Mouse (Mus musculus) left cerebral cortex, postnatal 4 days (tissue): ENCODE measurements around the gene Ptger3. TPM values are rescaled to one million over a fixed set of nuclear protein-coding genes. Genes with fewer than 3 reads are reported as not detected.

ENCODE experiments used
- DNase-seq: peaks from one replicate; pipeline ENCODE4 v3.0.0-alpha.2; 2022
- intact Hi-C: fragments of 180-260 bp; cut with DNase I; formaldehyde crosslinking; loops from one replicate; pipeline ENCODE4 v1.15.1; 2025
- total RNA-seq, 2 experiments: library from RNA; stranded (reverse); gene quantifications; 2 replicates each; pipeline ENCODE4 v1.2.3; 2021

Ptger3 gene
- 10 to 100 TPM; 15.8 to 17.0 TPM for total RNA-seq

GRCm38 (mm10) chr3:157566725-157567565 is at the start of gene Ptger3:
Gene Ptger3 (plus strand): TSS chr3:157566892.
- intact Hi-C loops, result loop anchor here (2.0 to 10.0 kb wide), 2 partner anchors 150 to 308 kb away; no protein-coding TSS in a partner anchor
- DNase-seq, result peak; percentile 19

DNA sequence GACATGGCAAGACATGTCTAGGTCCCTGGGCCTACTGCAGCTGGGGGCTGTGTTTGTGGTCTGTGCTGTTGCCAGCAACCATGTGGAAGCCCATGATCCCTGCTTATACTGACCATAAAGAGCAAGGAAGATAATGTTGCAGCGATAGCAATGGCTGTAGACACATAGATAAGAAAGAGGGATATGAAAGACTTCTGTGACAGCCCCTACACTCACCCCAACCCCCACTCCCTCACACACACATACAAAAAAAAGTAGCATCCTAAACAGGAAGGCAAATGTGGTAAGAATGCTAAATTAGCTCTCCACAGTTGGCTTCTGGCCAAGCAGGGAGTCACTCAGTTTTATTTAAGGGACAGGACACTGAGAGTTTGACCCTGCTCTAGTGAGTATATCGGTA is 48.7 kb upstream of the Ptger3 start:
- no peak for DNase-seq
- intact Hi-C loops, result loop anchor here (5.0 to 10.0 kb wide), 2 partner anchors 283 to 956 kb away; partner anchors contain the start of gene Negr1

GRCm38 (mm10) chr3:157520433-157520832 is 46.3 kb upstream of the Ptger3 start:
- peak; percentile 54 for DNase-seq
- intact Hi-C loops, result no loop called here

DNA sequence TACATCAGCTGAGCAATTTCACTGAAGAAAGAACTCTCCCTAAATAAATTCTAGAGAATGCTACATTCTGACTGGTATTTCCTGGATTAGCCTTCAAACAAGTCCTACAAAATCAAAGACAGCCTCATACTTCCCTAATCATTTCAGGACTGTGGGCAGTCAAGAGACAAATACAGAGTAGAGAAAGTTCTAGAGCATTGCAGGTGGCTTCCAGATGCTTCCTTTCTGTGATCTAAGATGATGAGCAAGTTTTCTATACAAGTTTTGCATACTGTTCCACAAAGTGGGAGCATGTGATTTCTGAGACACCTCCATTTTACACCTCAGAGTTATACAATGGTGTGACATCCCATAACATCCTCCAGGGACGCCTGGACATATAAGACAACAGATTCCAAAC is 42.9 kb upstream of the Ptger3 start:
- intact Hi-C loops, result no loop called here
- no peak for DNase-seq

GRCm38 (mm10) chr3:157531585-157531984 is 35.1 kb upstream of the Ptger3 start:
- intact Hi-C loops, result no loop called here
- no peak for DNase-seq

DNA sequence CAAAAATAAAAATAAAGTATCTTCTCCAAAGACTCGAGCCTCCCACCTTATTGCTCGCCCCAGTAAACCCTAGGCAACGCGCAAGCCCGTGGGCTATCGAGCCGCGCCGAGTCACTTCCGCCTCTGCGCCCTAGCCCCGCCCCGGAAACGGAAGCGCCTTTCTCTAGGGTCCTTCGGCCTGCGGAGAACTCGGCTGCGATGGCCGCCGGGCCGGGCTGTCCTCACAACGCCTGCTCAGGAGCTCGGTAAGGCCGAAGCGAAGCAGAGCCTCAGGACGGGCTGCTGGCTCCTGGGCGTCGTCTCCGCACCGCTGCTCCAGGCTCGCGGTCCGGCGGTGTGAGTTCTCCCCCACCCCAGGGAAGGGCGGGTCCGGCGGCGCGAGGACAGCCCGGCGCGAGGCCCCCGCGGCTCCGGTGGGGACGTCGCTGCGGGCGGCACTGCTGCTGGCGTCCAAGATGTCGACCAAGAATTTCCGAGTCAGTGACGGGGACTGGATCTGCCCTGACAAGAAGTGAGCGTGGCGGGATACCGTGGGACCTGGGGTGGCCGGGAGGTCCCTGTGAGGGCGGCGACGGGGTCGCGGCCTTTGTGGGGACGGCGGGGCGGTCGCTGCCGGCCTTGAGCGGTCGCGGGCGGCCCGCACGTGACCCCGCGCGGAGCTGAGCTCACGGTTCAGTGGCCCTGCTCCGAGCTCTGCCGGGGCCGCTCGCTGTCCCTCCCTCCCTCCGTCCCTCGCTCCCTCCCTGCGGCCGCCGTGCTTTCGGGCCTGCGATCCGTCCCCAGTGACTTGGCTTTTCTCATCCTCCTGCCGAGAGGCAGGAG is 32.5 kb upstream of the Ptger3 start, which contains the start of gene Zranb2:
Gene Zranb2 (plus strand): TSS at position 197 of the 822 bp plus-strand sequence.
- intact Hi-C loops, result no loop called here
- DNase-seq, result peak; percentile 95

GRCm38 (mm10) chr3:157534786-157535415 is 31.8 kb upstream of the Ptger3 start:
- intact Hi-C loops, result no loop called here
- no peak for DNase-seq

DNA sequence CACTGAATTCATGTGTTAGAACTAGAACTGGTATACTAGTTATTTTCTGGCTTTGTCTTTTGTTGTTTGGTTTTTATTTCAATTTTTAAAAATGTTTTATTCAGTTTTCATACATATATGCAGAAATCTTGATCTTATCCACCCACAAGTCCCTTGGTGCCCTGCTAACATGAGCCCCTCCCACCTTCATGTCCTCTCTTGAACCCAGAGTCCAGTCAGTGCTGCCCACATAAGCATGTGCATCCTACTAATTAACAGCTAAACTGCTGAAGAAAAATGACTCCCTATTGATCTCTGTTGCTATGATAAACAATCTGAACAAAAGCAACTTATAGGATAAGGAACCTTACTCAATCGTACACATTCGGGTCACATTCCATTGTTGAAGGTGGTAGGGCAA is 17.4 kb upstream of the Ptger3 start:
- no peak for DNase-seq
- intact Hi-C loops, result loop anchor here (5.0 kb wide), 1 partner anchor 463 kb away; no protein-coding TSS in a partner anchor

- no peak for DNase-seq
These were observed 16.7 kb upstream of the Ptger3 start for GRCm38 (mm10) chr3:157549758-157550600.

GRCm38 (mm10) chr3:157565196-157565595 is 1.5 kb upstream of the Ptger3 start:
- intact Hi-C loops, result loop anchor here (10.0 kb wide), 1 partner anchor 310 kb away; no protein-coding TSS in a partner anchor
- no peak for DNase-seq

More at GRCm38 (mm10) chr3:157549758-157550600, 16.7 kb upstream of the Ptger3 start:
- intact Hi-C loops, result loop anchor here (5.0 kb wide), 1 partner anchor 462 kb away; no protein-coding TSS in a partner anchor

DNA sequence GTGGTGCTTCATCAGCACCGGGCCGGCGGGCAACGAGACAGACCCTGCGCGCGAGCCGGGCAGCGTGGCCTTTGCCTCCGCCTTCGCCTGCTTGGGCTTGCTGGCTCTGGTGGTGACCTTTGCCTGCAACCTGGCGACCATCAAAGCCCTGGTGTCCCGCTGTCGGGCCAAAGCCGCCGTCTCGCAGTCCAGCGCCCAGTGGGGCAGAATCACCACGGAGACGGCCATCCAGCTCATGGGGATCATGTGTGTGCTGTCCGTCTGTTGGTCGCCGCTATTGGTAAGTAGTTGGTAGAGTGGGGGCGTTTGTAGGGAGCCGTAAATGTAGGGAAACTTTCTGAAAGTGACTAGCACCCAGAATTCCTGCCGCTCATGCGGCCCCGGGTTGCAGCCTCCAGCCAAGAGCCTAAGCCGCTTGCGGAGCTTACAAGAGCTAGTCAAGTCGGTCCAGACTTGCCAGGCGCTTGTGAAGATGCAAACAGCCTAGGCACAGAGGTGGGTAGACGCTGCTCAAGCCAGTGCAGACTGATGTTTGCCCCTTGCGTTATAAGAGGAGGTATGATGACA is 957 bp downstream of the Ptger3 start:
- intact Hi-C loops, result loop anchor here (2.0 to 10.0 kb wide), 2 partner anchors 149 to 307 kb away; no protein-coding TSS in a partner anchor
- no peak for DNase-seq

DNA sequence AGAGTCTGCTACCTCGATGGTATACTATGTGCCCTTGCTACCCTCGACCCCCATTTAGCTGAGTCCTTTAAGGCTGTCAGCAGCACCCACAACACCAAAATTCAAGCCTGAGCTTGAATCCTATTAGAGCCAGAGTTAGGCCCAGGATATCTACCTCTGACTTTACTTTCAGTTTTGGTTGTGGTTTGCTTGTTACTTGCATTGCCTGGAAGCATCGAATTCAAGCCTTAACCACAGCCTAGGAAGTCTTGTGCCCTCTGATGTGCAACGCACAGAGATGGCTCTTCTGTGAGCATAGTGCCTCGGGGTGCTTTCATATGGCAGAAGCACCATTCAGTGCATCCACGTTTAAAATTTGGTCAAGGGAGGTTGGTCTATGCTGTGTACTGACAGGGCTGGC is 5.3 kb downstream of the Ptger3 start:
- DNase-seq, result no peak
- intact Hi-C loops, result no loop called here

GRCm38 (mm10) chr3:157575441-157576342 is 9.0 kb downstream of the Ptger3 start:
- DNase-seq, result no peak
- intact Hi-C loops, result no loop called here

DNA sequence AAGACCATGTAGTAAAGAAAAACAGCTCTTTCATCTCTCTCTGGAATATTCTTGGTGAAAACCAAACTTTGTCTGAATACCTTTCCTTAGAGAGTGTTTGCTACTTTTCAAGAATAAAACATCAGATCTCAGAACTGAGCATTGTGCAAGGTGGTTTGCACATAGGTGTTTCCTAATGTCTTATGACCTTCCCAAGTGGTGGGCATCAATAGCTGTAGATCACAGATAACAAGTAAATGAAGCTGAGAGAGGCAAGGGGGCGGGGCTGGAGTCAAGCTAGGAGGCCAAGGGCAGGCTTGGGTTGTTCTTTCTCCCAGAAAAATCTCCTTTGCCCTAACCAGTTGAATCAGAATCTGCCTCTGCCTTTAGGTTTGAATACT is 9.6 kb downstream of the Ptger3 start:
- intact Hi-C loops, result no loop called here
- DNase-seq, result no peak

DNA sequence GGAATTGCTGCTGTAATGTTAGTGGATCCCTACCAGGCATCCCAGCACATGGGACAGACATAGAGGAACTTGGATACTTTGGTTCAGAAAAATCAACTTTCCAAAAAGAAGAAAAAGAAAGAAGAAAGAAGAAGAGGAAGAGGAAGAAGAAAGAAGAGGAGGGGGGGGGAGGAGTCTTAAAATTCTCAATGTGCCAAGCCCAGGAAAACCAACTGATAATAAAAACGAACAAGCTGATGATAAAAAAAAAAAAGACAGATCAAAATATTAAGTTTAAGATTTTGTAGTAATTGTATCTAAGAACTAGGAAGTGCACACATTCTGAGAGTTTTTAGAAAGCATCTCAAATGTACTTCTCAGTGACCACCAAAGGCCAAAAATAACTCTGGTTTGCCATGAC is 10.2 kb downstream of the Ptger3 start:
- DNase-seq, result no peak

GRCm38 (mm10) chr3:157578469-157579170 is 11.9 kb downstream of the Ptger3 start:
- intact Hi-C loops, result no loop called here
- DNase-seq, result no peak

More for the DNA sequence above, 10.2 kb downstream of the Ptger3 start:
- intact Hi-C loops, result no loop called here

GRCm38 (mm10) chr3:157579376-157579775 is 12.7 kb downstream of the Ptger3 start:
- intact Hi-C loops, result no loop called here
- DNase-seq, result no peak

- no peak for DNase-seq
- intact Hi-C loops, result no loop called here
These were observed 13.6 kb downstream of the Ptger3 start for GRCm38 (mm10) chr3:157580299-157580698.
